Mouse (Mus musculus) myocyte (in vitro differentiated cells): ENCODE data around the gene Siah1a.

Experiments
- MAX ChIP-seq: IDR thresholded peaks from one replicate; pipeline ENCODE4 v1.6.1; 2011; ENCODE audit warnings: low read depth, mild to moderate bottlenecking, control low read depth
- MYOD1 ChIP-seq, 3 experiments: IDR thresholded peaks; one replicate each; pipeline ENCODE4 v1.6.1; 2011; ENCODE audit warnings: control low read depth in 2 of 3, low read depth in 2 of 3, mild to moderate bottlenecking in 2 of 3, moderate library complexity in 1 of 3; ENCODE audit not compliant: insufficient read length in 2 of 3, control insufficient read depth in 1 of 3
- MYOG ChIP-seq, 3 experiments: IDR thresholded peaks; one replicate each; pipeline ENCODE4 v1.6.1; 2011; ENCODE audit warnings: control low read depth in 2 of 3, low read depth in 2 of 3, mild to moderate bottlenecking in 2 of 3; ENCODE audit not compliant: insufficient read length in 2 of 3, control insufficient read depth in 1 of 3, insufficient read depth in 1 of 3
- POLR2A ChIP-seq: IDR thresholded peaks from one replicate; pipeline ENCODE4 v1.6.1; 2011; ENCODE audit warnings: low read depth, mild to moderate bottlenecking, control low read depth, moderate library complexity; ENCODE audit not compliant: insufficient read length
- POLR2AphosphoS2 ChIP-seq: IDR thresholded peaks from one replicate; pipeline ENCODE4 v1.6.1; 2011; ENCODE audit warnings: low read depth, control low read depth; ENCODE audit not compliant: insufficient read length
- USF1 ChIP-seq: IDR thresholded peaks from one replicate; pipeline ENCODE4 v1.6.1; 2011; ENCODE audit warnings: low read depth, mild to moderate bottlenecking, control low read depth, moderate library complexity

- TF ChIP-seq POLR2A, result no peak
- no peak for TF ChIP-seq POLR2AphosphoS2
- TF ChIP-seq USF1, result no peak
- TF ChIP-seq MYOG (IDR thresholded peaks at IDR 0.05; ENCODE audit: control insufficient read depth in 1 of 3, insufficient read depth in 1 of 3, insufficient read length in 2 of 3, low read depth in 2 of 3), result no peak
- TF ChIP-seq MYOD1 (IDR thresholded peaks at IDR 0.05; ENCODE audit: control insufficient read depth in 1 of 3, insufficient read length in 2 of 3, low read depth in 2 of 3), result no peak
- no peak for TF ChIP-seq MAX
Measured at GRCm38 (mm10) chr8:86730860-86731259, 14.9 kb downstream of the Siah1a start.
